Mouse (Mus musculus) E14TG2a.4 (cell line): ENCODE data around the gene Dnajb4.

Source experiments
- H3K27me3 ChIP-seq: 2 replicates; pipeline ENCODE4 v1.6.1; 2014; ENCODE audit warnings: low read length, control low read depth; ENCODE audit not compliant: insufficient read depth
- H3K36me3 ChIP-seq: 2 replicates; pipeline ENCODE4 v1.6.1; 2014; ENCODE audit warnings: low read length, control low read depth; ENCODE audit not compliant: insufficient read depth
- H3K4me1 ChIP-seq: replicated peaks from 2 replicates; pipeline ENCODE4 v1.6.1; 2014; ENCODE audit warnings: low read depth, low read length, control low read depth
- H3K4me3 ChIP-seq: replicated peaks from 2 replicates; pipeline ENCODE4 v1.5.1; 2014; ENCODE audit warnings: mild to moderate bottlenecking, low read length
- H3K9me3 ChIP-seq: 2 replicates; pipeline ENCODE4 v1.6.1; 2014; ENCODE audit warnings: low read length, control low read depth
- CTCF ChIP-seq: conservative IDR thresholded peaks from 2 replicates; pipeline ENCODE4 v1.5.1; 2014; ENCODE audit warnings: low read length
- NANOG ChIP-seq: IDR thresholded peaks from 2 replicates; pipeline ENCODE4 v1.6.1; 2014; ENCODE audit warnings: borderline replicate concordance, low read length, mixed read lengths
- POU5F1 ChIP-seq: IDR thresholded peaks from 2 replicates; pipeline ENCODE4 v1.6.1; 2014; ENCODE audit warnings: low read length, borderline replicate concordance

Gene Dnajb4

DNA sequence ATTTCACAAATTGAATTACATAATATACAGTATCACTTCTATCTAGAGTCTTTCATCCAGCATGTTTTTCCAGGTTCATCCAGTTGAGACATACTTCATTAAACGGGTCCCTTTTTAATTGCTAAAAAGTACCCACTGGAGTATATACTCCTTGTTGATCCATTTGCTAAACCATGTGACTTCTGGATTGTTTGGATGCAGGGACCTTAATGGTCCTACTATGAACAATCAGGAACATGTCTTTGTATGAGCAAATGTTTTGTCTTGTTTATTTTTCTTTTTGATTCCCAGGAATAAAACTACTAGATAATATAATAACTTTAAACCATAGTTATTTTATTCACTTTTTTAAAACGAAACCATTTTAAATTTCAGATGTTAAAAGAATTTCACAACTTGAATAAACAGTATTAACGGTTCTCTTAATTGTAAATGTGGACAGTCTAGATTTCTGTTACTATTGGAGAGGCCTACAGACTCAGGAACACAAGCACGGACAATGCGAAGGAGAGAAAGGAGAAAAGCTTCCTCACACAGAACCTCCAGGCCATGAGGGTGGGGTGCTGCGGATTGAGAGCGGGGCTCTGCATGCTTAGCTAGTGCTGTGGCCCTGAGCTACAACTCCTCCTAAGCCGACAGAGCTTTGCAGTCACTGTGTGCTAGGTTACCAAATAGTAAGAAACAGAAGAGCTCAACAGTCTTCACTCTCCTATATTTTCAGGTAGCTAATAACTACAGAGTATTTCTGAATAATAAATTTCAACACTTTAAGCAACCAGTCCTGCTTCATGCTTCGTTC, 19.2 kb downstream of the Dnajb4 start:
- H3K9me3 ChIP-seq, result no peaks in the 10 kb centered on the region
- no peaks in the 10 kb centered on the region for H3K27me3 ChIP-seq
- H3K36me3 ChIP-seq, result 0 out of 2 replicates have a peak, but pooled peaks cover 7% of the 10 kb centered on the region
- TF ChIP-seq CTCF, result no peak
- peaks cover 13% of the 10 kb centered on the region for H3K4me1 ChIP-seq
- H3K4me3 ChIP-seq, result no peak overlapping the region

DNA sequence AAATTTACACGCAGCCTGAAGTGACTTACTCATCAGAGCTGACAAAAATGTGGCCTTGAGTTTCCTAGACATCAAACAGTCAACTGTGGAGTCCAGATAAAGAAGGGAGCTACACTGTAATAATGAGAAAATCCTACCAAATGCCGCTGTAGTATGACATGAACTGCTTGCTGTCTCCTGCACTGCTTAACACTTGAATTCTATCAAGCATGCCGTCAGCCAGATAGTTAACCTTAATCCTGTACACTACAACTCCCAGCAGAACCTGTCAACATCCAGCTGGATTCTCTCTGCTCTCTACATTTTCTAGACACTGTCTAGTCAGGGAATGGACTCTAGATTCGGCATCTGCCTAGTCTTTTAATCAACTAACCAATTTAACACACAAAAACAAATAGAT, 20.8 kb downstream of the Dnajb4 start:
- no peaks in the 10 kb centered on the region for H3K9me3 ChIP-seq
- H3K4me3 ChIP-seq, result no peak overlapping the region
- H3K4me1 ChIP-seq, result peaks cover 13% of the 10 kb centered on the region
- no peak for TF ChIP-seq POU5F1
- H3K36me3 ChIP-seq, result 0 out of 2 replicates have a peak, but pooled peaks cover 7% of the 10 kb centered on the region
- no peaks in the 10 kb centered on the region for H3K27me3 ChIP-seq

DNA sequence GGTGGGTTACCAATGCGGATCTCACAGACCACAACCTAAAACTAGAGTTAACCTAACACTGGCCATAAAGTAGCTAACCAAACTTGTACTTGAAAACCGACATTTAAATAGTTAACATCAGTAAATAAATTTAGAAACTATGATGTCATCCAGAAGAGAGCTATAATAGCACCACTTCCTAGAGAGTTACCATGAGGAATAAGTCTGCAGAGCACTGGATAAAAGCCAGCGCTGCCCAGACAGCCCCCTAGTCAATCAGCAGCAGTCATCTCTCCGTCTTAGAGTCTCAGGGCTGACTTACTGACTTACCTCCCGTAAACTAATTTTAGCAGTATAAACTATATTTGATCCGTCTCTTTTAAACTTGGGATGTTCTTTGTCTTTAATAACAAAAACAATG, 24.0 kb downstream of the Dnajb4 start:
- no peaks in the 10 kb centered on the region for H3K9me3 ChIP-seq
- no peak overlapping the region for H3K4me3 ChIP-seq
- H3K36me3 ChIP-seq, result 0 out of 2 replicates have a peak, but pooled peaks cover 7% of the 10 kb centered on the region
- H3K4me1 ChIP-seq, result no peaks in the 10 kb centered on the region
- H3K27me3 ChIP-seq, result no peaks in the 10 kb centered on the region
- TF ChIP-seq CTCF (no peak), POU5F1 (no peak), NANOG (no peak)

DNA sequence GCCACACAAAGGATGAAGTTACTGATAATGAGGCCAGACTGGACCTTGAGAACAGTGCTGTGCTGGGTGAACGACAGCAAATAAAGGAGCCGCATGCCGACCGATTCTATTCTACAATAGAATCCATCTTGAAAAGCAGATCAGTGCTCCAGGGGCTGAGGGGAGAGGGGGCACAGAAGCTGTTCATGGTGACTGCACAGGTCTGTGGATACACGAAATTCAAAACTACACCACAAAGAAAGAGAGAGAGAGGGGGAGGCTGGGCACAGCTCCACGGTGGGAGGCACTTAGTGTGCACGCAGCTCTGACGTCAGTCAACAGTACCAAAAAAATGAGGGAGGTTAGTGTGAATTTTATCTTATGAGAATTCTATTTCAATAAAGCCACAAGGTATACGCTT, 26.6 kb downstream of the Dnajb4 start:
- Histone ChIP-seq H3K4me1 (no peaks in the 10 kb centered on the region), H3K27me3 (no peaks in the 10 kb centered on the region)

DNA sequence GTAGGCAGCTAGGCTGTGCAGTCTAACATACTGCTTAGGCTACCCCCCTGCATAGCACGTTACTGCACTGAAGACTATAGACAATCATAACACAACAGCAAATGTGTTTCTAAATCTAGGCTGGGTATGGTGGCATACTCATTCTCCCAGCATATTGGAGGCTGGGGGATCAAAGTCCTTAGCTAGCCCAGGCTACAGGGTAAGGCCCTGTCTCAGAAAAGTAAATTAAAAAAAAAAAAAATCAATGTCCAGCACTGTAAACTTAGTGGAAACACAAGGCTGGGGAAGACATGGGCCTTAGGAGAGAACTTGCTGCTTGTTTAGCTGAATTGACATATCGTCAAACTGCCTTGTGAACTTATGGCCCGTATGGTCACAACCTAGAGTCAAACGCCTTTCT, 29.5 kb downstream of the Dnajb4 start:
- no peaks in the 10 kb centered on the region for H3K4me1 ChIP-seq
- H3K27me3 ChIP-seq, result no peaks in the 10 kb centered on the region
- H3K4me3 ChIP-seq, result no peak overlapping the region
- peaks cover 9% of the 10 kb centered on the region for H3K9me3 ChIP-seq
- no peaks in the 10 kb centered on the region for H3K36me3 ChIP-seq
- TF ChIP-seq POU5F1, result no peak
- TF ChIP-seq NANOG, result no peak
- no peak for TF ChIP-seq CTCF

More for the DNA sequence above, 26.6 kb downstream of the Dnajb4 start:
- 0 out of 2 replicates have a peak, but pooled peaks cover 7% of the 10 kb centered on the region for H3K36me3 ChIP-seq
- TF ChIP-seq NANOG (no peak), CTCF (no peak), POU5F1 (no peak)
- peaks cover 9% of the 10 kb centered on the region for H3K9me3 ChIP-seq
- H3K4me3 ChIP-seq, result no peak overlapping the region

DNA sequence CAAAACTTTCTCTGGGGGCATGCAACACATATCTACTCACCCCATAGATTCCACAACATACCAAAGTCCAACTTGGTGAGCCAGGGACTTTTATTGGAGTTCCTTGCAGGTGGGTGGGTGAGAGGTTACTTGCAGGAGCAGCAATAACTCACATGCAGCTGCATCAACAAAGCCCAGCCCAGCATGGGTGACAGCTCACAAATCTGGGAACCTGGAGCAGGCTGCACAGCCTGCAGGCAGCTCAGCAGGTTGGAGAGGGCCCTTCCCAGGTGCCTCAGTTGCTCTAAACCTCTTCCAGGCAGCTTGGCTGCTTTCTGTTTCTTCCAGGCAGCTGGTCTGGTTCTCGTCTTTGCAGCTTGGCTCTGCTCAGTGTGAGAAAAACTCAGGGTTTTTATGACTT, 30.8 kb downstream of the Dnajb4 start:
- Histone ChIP-seq H3K27me3 (no peaks in the 10 kb centered on the region), H3K4me3 (no peak overlapping the region), H3K4me1 (no peaks in the 10 kb centered on the region), H3K9me3 (peaks cover 9% of the 10 kb centered on the region), H3K36me3 (no peaks in the 10 kb centered on the region)
- TF ChIP-seq NANOG (no peak), CTCF (no peak), POU5F1 (no peak)

DNA sequence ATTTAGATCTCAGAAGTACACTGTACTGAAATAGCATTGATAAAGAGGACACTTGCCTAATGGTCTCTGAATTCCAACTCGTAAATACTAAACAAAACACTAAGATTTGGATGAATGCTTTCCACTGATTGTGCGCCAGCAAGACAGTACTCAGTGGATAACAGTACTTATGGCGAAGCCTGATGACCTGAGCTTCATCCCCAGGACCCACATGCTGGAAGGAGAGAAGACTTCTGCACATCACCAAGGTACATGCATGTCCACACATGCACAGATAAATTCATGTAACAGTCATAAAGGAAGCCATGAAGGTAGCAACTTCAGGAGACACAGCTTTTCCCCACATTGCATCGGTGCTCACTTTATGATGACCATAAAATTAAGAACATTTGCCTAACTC, 31.3 kb downstream of the Dnajb4 start:
- TF ChIP-seq NANOG (no peak), CTCF (no peak), POU5F1 (no peak)

DNA sequence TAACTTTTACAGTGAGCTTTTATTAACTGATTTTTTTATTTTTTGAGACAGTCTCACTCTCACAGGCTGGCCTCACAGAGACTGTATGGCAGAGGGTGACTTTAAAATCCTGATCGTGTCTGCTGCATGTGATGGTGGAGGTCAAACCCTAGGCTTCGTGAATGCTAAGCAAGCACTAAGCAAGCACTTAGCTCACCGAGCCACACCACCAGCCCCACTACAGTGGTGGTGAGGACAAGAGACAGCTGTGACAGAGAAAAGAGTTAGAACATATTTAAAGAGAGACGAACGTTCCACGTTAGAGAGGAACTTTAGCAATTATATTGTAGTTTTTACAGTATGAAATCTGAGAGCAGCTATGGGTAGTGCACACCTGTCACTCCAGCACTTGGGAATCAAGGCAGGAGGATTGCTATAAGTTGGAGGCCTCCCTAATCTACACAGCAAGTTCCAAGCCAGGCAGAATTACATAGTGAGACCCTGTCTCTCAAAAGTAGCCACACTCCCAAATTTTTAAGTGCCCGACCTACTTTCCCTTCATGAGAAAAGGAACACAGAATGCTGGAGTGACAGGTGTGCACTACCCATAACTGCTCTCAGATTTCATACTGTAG, 37.7 kb downstream of the Dnajb4 start:
- H3K4me3 ChIP-seq, result no peak overlapping the region

More for the DNA sequence above, 31.3 kb downstream of the Dnajb4 start:
- Histone ChIP-seq H3K4me1 (no peaks in the 10 kb centered on the region), H3K36me3 (no peaks in the 10 kb centered on the region), H3K4me3 (no peak overlapping the region), H3K27me3 (no peaks in the 10 kb centered on the region; the same call in 1 of the 2 replicates), H3K9me3 (peaks cover 9% of the 10 kb centered on the region)

More for the DNA sequence above, 37.7 kb downstream of the Dnajb4 start:
- peaks cover 15% of the 10 kb centered on the region for H3K27me3 ChIP-seq
- H3K36me3 ChIP-seq, result no peaks in the 10 kb centered on the region
- peaks cover 3% of the 10 kb centered on the region; the same call in 1 of the 2 replicates for H3K4me1 ChIP-seq
- no peaks in the 10 kb centered on the region for H3K9me3 ChIP-seq
- TF ChIP-seq CTCF (no peak), NANOG (no peak), POU5F1 (no peak)
